Mouse (Mus musculus): Measurements from ENCODE around the gene Ppp1ca. TPM values are rescaled to one million over a fixed set of nuclear protein-coding genes. Genes with fewer than 3 reads are reported as not detected.

Ppp1ca gene
- polyA plus RNA-seq, 1 experiment from 2014 or later: 929 TPM

GRCm38 (mm10) chr19:4147782-4148490, 43.9 kb upstream of the Ppp1ca start:
- Histone ChIP-seq H3K27ac (ENCODE audit: low read depth, low read length) (no peak overlapping the region), H3K4me2 (peak overlapping the region; percentile 31), H3K9me3 (ENCODE audit: control insufficient read depth, low read length) (no peaks in the 10 kb centered on the region), H3K36me3 (ENCODE audit: control insufficient read depth, insufficient read depth, low read length) (peaks cover 10% of the 10 kb centered on the region), H3K9ac (ENCODE audit: low read length) (peak overlapping the region; percentile 26; the same call in 1 of the 2 replicates), H3K4me1 (ENCODE audit: control insufficient read depth, insufficient read depth, low read length) (peaks cover 14% of the 10 kb centered on the region), H3K4me3 (ENCODE audit: low read depth, low read length) (peak overlapping the region; percentile 84), H3K27me3 (ENCODE audit: control insufficient read depth, insufficient read depth, low read length) (no peaks in the 10 kb centered on the region)
- DNase-seq (ENCODE audit: low spot score, missing footprints): no peak
- WGBS: 32% methylated on average over 9 of the region's 9 CpGs
- ATAC-seq (ENCODE audit: low FRiP score): peak; percentile 61

DNA sequence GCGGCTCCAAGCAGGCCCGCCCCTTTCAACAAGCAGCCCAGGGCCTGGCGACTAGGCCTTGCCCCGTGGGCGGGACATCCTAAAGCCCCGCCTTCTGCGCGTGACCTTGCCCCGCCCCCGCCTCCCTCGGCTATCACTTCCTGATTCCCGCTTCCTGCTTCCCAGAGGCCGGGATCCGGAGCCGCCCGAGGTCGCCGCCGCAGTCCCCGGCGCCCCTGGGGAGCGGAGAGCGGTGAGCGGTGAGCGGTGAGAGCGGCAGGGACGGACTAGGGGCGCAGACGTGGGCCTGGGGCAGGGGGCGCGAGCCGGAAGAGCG, 43.4 kb upstream of the Ppp1ca start, which contains the start of gene Coro1b:
TSS of gene Coro1b (plus strand) at position 129 of the 316 bp plus-strand sequence.
- H3K9ac ChIP-seq (ENCODE audit: low read length): peak within 1 kb of the TSS; percentile 83
- ATAC-seq (ENCODE audit: low FRiP score) (peak; percentile 96), DNase-seq (ENCODE audit: low spot score, missing footprints) (peak; percentile 99)
- under 1% methylated on average over 33 of the region's 33 CpGs for WGBS
- peak within 1 kb of the TSS; percentile 84 for H3K4me3 ChIP-seq (ENCODE audit: low read depth, low read length)
- peaks cover 10% of the 10 kb centered on the region for H3K36me3 ChIP-seq (ENCODE audit: control insufficient read depth, insufficient read depth, low read length)
- H3K4me2 ChIP-seq: peak within 1 kb of the TSS; percentile 90
- H3K4me1 ChIP-seq (ENCODE audit: control insufficient read depth, insufficient read depth, low read length): peaks cover 14% of the 10 kb centered on the region
- H3K9me3 ChIP-seq (ENCODE audit: control insufficient read depth, low read length): no peaks in the 10 kb centered on the region
- H3K27ac ChIP-seq (ENCODE audit: low read depth, low read length): no peak within 1 kb of the TSS
- H3K27me3 ChIP-seq (ENCODE audit: control insufficient read depth, insufficient read depth, low read length): no peaks in the 10 kb centered on the region

DNA sequence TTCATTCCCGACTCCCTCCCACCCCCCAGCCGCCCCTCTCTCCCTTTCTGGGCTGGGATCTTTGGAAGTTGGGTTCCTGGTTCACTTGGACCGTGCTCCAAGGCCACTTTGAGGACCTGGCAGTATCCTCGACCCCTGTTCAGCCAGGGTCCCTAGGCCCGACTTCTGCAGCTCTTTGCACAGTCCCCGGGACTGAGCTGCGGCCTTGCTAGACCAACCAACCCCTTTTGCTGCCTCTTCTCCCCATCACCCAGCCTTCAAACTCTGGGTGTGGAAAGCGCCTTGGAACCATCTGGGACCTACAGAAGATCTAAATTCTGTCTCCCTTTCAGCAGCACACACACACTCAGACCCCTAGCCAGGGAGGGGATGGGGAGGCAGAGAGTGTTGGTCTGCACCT, 43.0 kb upstream of the Ppp1ca start:
- no peak for DNase-seq (ENCODE audit: low spot score, missing footprints)
- ATAC-seq (ENCODE audit: low FRiP score): no peak; the same call in 1 of the 2 replicates
- peaks cover 14% of the 10 kb centered on the region for H3K4me1 ChIP-seq (ENCODE audit: control insufficient read depth, insufficient read depth, low read length)
- peak overlapping the region; percentile 83 for H3K9ac ChIP-seq (ENCODE audit: low read length)
- no peak overlapping the region for H3K27ac ChIP-seq (ENCODE audit: low read depth, low read length)
- H3K36me3 ChIP-seq (ENCODE audit: control insufficient read depth, insufficient read depth, low read length): peaks cover 10% of the 10 kb centered on the region
- 3% methylated on average over 7 of the region's 8 CpGs for WGBS
- H3K27me3 ChIP-seq (ENCODE audit: control insufficient read depth, insufficient read depth, low read length): no peaks in the 10 kb centered on the region
- H3K4me2 ChIP-seq: peak overlapping the region; percentile 90
- no peaks in the 10 kb centered on the region for H3K9me3 ChIP-seq (ENCODE audit: control insufficient read depth, low read length)
- peak overlapping the region; percentile 84 for H3K4me3 ChIP-seq (ENCODE audit: low read depth, low read length)

GRCm38 (mm10) chr19:4149283-4149682, 42.6 kb upstream of the Ppp1ca start:
- no peak overlapping the region for H3K27ac ChIP-seq (ENCODE audit: low read depth, low read length)
- H3K9me3 ChIP-seq (ENCODE audit: control insufficient read depth, low read length): no peaks in the 10 kb centered on the region
- H3K27me3 ChIP-seq (ENCODE audit: control insufficient read depth, insufficient read depth, low read length): no peaks in the 10 kb centered on the region
- peak overlapping the region; percentile 84 for H3K4me3 ChIP-seq (ENCODE audit: low read depth, low read length)
- peak overlapping the region; percentile 90 for H3K4me2 ChIP-seq
- DNase-seq (ENCODE audit: low spot score, missing footprints) (no peak), ATAC-seq (ENCODE audit: low FRiP score) (no peak)
- 91% methylated on average over 11 of the region's 11 CpGs for WGBS
- H3K4me1 ChIP-seq (ENCODE audit: control insufficient read depth, insufficient read depth, low read length): peaks cover 14% of the 10 kb centered on the region
- peaks cover 10% of the 10 kb centered on the region for H3K36me3 ChIP-seq (ENCODE audit: control insufficient read depth, insufficient read depth, low read length)
- H3K9ac ChIP-seq (ENCODE audit: low read length): peak overlapping the region; percentile 83

GRCm38 (mm10) chr19:4149764-4150461, 42.0 kb upstream of the Ppp1ca start:
- DNase-seq (ENCODE audit: low spot score, missing footprints) (no peak), ATAC-seq (ENCODE audit: low FRiP score) (no peak)
- no peak overlapping the region for H3K4me3 ChIP-seq (ENCODE audit: low read depth, low read length)
- H3K4me1 ChIP-seq (ENCODE audit: control insufficient read depth, insufficient read depth, low read length): peaks cover 14% of the 10 kb centered on the region
- H3K36me3 ChIP-seq (ENCODE audit: control insufficient read depth, insufficient read depth, low read length): peaks cover 10% of the 10 kb centered on the region
- no peaks in the 10 kb centered on the region for H3K27me3 ChIP-seq (ENCODE audit: control insufficient read depth, insufficient read depth, low read length)
- H3K9ac ChIP-seq (ENCODE audit: low read length): no peak overlapping the region
- H3K4me2 ChIP-seq: no peak overlapping the region
- H3K27ac ChIP-seq (ENCODE audit: low read depth, low read length): no peak overlapping the region
- 96% methylated on average over 17 of the region's 17 CpGs for WGBS
- no peaks in the 10 kb centered on the region for H3K9me3 ChIP-seq (ENCODE audit: control insufficient read depth, low read length)

GRCm38 (mm10) chr19:4150567-4151487, 41.0 kb upstream of the Ppp1ca start:
- H3K27ac ChIP-seq (ENCODE audit: low read depth, low read length): no peak overlapping the region
- H3K4me3 ChIP-seq (ENCODE audit: low read depth, low read length): no peak overlapping the region
- peaks cover 14% of the 10 kb centered on the region for H3K4me1 ChIP-seq (ENCODE audit: control insufficient read depth, insufficient read depth, low read length)
- H3K4me2 ChIP-seq: no peak overlapping the region
- 90% methylated on average over 22 of the region's 22 CpGs for WGBS
- no peaks in the 10 kb centered on the region for H3K9me3 ChIP-seq (ENCODE audit: control insufficient read depth, low read length)
- no peak overlapping the region for H3K9ac ChIP-seq (ENCODE audit: low read length)
- ATAC-seq (ENCODE audit: low FRiP score): no peak
- DNase-seq (ENCODE audit: low spot score, missing footprints): no peak
- no peaks in the 10 kb centered on the region for H3K27me3 ChIP-seq (ENCODE audit: control insufficient read depth, insufficient read depth, low read length)
- H3K36me3 ChIP-seq (ENCODE audit: control insufficient read depth, insufficient read depth, low read length): peaks cover 10% of the 10 kb centered on the region

GRCm38 (mm10) chr19:4151488-4151860, 40.4 kb upstream of the Ppp1ca start:
- Histone ChIP-seq H3K4me3 (ENCODE audit: low read depth, low read length) (no peak overlapping the region), H3K36me3 (ENCODE audit: control insufficient read depth, insufficient read depth, low read length) (peaks cover 13% of the 10 kb centered on the region), H3K9ac (ENCODE audit: low read length) (no peak overlapping the region), H3K9me3 (ENCODE audit: control insufficient read depth, low read length) (no peaks in the 10 kb centered on the region), H3K27me3 (ENCODE audit: control insufficient read depth, insufficient read depth, low read length) (no peaks in the 10 kb centered on the region), H3K4me2 (no peak overlapping the region), H3K27ac (ENCODE audit: low read depth, low read length) (no peak overlapping the region), H3K4me1 (ENCODE audit: control insufficient read depth, insufficient read depth, low read length) (peaks cover 14% of the 10 kb centered on the region)
- WGBS: 76% methylated on average over 5 of the region's 5 CpGs
- DNase-seq (ENCODE audit: low spot score, missing footprints) (no peak), ATAC-seq (ENCODE audit: low FRiP score) (no peak)

DNA sequence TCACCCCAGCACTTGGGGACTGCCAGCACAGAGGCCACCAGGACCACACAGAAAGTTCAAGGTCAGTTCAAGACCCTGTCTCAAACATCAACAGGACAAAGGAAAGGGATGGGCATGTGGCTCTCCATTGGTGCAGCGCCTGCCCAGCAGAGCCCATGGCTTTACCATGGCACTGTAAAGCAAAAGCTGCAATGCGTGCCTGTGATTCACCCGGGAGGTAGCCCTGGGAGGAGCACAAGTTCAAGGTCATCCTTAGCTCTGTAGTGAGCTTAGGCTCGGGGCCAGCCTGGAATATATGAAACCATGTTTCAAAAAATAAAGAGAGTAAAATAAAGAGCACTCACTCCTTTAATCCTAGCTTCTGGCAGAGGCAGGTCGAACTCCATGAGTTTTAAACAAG, 40.0 kb upstream of the Ppp1ca start:
- peaks cover 14% of the 10 kb centered on the region for H3K4me1 ChIP-seq (ENCODE audit: control insufficient read depth, insufficient read depth, low read length)
- peaks cover 15% of the 10 kb centered on the region for H3K36me3 ChIP-seq (ENCODE audit: control insufficient read depth, insufficient read depth, low read length)
- H3K27ac ChIP-seq (ENCODE audit: low read depth, low read length): no peak overlapping the region
- no peak overlapping the region for H3K4me2 ChIP-seq
- WGBS: 89% methylated on average over 5 of the region's 5 CpGs
- no peaks in the 10 kb centered on the region for H3K27me3 ChIP-seq (ENCODE audit: control insufficient read depth, insufficient read depth, low read length)
- no peaks in the 10 kb centered on the region for H3K9me3 ChIP-seq (ENCODE audit: control insufficient read depth, low read length)
- no peak overlapping the region for H3K9ac ChIP-seq (ENCODE audit: low read length)
- no peak for DNase-seq (ENCODE audit: low spot score, missing footprints)
- H3K4me3 ChIP-seq (ENCODE audit: low read depth, low read length): no peak overlapping the region
- no peak for ATAC-seq (ENCODE audit: low FRiP score)
